Mouse (Mus musculus): ENCODE measurements around the gene Cyp2d22.

DNA sequence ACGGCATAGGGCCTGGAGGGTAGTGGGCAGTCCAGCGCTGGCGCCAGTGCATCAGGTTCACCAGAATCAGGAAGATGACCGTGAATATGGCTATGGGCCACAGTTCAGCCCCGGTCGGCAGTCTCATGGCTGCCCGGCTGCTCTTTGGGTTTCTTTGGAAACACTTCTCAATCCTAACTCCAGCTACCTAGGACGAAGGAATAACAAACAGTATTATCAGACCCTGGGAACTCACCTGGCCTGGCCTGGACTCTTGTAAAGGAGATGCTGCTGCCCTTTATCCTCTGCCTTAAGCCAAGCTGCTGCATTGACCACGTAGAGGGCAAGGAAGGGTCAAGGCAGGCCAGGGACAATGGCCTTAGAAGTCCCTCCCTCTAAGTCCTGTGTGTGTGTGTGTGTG, 4.2 kb downstream of the Cyp2d22 start:
- no peak for TF ChIP-seq CTCF (IDR thresholded peaks at IDR 0.05; ENCODE audit: low read depth, low read length)
- TF ChIP-seq GATA2 (IDR thresholded peaks at IDR 0.05; ENCODE audit: borderline replicate concordance, low read depth, low read length) = no peak
- TF ChIP-seq POLR2AphosphoS5 (IDR thresholded peaks at IDR 0.05; ENCODE audit: insufficient replicate concordance, low read depth, low read length) = no peak
- TF ChIP-seq TAL1 (conservative IDR thresholded peaks at IDR 0.05; ENCODE audit: low read depth, low read length) = no peak

Measured in G1E (cell line).